Mouse (Mus musculus) olfactory bulb, adult 2 months (tissue): ENCODE measurements around the gene Abt1.

Source experiments
- CTCF ChIP-seq: fragments of 200-500 bp; IDR thresholded peaks from 2 replicates; pipeline ENCODE4 v1.5.1; 2012; ENCODE audit warnings: low read depth, mild to moderate bottlenecking, low read length, moderate library complexity; ENCODE audit not compliant: insufficient read depth
- POLR2A ChIP-seq: fragments of 200-500 bp; IDR thresholded peaks from 2 replicates; pipeline ENCODE4 v1.6.1; 2012; ENCODE audit warnings: mild to moderate bottlenecking, low read depth, low read length, moderate library complexity; ENCODE audit not compliant: insufficient read depth

- TF ChIP-seq POLR2A (no peak), CTCF (no peak)
Observed at GRCm38 (mm10) chr13:23464224-23464637, 40.6 kb upstream of the Abt1 start.
